Mouse (Mus musculus) spleen, adult 2 months (tissue): ENCODE results near the gene Prkg1.

Experiments used
- CTCF ChIP-seq: fragments of 200-500 bp; IDR thresholded peaks from 2 replicates; pipeline ENCODE4 v1.5.1; 2011; ENCODE audit warnings: mild to moderate bottlenecking, inconsistent platforms; ENCODE audit not compliant: insufficient read depth, insufficient read length, insufficient replicate concordance; ENCODE audit errors: extremely low read depth
- POLR2A ChIP-seq: fragments of 200-500 bp; IDR thresholded peaks from 2 replicates; pipeline ENCODE4 v1.6.1; 2011; ENCODE audit warnings: low read depth, low read length, inconsistent platforms

DNA sequence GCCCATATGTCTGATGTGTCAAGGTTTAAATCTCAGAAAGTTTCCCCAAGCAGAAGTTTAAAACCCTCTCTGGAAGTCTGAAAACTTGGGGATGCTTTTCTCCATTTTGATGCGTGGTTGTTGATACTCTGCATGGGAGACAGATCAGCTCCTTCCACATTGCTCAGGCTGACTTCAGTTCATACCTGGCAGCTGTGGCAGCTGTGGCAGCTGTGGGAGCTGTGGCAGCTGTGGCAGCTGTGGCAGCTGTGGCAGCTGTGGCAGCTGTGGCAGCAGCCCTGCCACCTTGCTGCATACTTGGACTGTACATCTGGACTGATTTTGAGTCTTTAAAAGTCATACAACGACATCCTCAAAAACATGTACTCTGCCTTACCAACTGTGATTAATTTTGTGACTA is 509.1 kb downstream of the Prkg1 start:
- TF ChIP-seq CTCF (no peak), POLR2A (no peak)
